Mouse (Mus musculus): ENCODE data around the gene AL732309.1. TPM values are rescaled to one million over a fixed set of nuclear protein-coding genes. Genes with fewer than 3 reads are reported as not detected.

AL732309.1 gene
- 4.0 and 6.6 TPM in 2 replicates for polyA plus RNA-seq (2014; fragmentation: Nextera tagmentation; extraction: Ambion mirVana)

- DNase-seq (ENCODE audit: low spot score) (no peak), ATAC-seq (ENCODE audit: insufficient number of reproducible peaks, low FRiP score, low TSS enrichment, low read depth) (no peak)
- Histone ChIP-seq H3K9me3 (ENCODE audit: control insufficient read depth, low read length) (no peaks in the 10 kb centered on the region), H3K36me3 (ENCODE audit: control insufficient read depth, insufficient read depth, low read length) (peaks cover 11% of the 10 kb centered on the region), H3K27ac (replicated peaks; ENCODE audit: low read depth, low read length) (no peak within 1 kb of the TSS), H3K4me3 (ENCODE audit: low read depth, low read length) (no peak within 1 kb of the TSS), H3K27me3 (ENCODE audit: control insufficient read depth, insufficient read depth, low read length) (peaks cover 21% of the 10 kb centered on the region), H3K4me1 (ENCODE audit: control insufficient read depth, insufficient read depth, low read length) (0 out of 2 replicates have a peak, but pooled peaks cover 3% of the 10 kb centered on the region), H3K4me2 (ENCODE audit: low read depth, severe bottlenecking) (no peak within 1 kb of the TSS), H3K9ac (ENCODE audit: low read length) (no peak within 1 kb of the TSS)
- 91% methylated on average over 10 of the region's 10 CpGs for WGBS
These were observed at the start of gene AL732309.1 for GRCm38 (mm10) chr2:25246183-25247072. AL732309.1 (minus strand) TSS chr2:25246863.

- Histone ChIP-seq H3K36me3 (ENCODE audit: control insufficient read depth, insufficient read depth, low read length) (no peaks in the 10 kb centered on the region), H3K4me3 (ENCODE audit: low read depth, low read length) (no peak overlapping the region), H3K27me3 (ENCODE audit: control insufficient read depth, insufficient read depth, low read length) (peaks cover 47% of the 10 kb centered on the region), H3K9ac (ENCODE audit: low read length) (no peak overlapping the region), H3K27ac (replicated peaks; ENCODE audit: low read depth, low read length) (no peak overlapping the region), H3K9me3 (ENCODE audit: control insufficient read depth, low read length) (no peaks in the 10 kb centered on the region), H3K4me1 (ENCODE audit: control insufficient read depth, insufficient read depth, low read length) (peaks cover 3% of the 10 kb centered on the region; the same call in 1 of the 2 replicates), H3K4me2 (ENCODE audit: low read depth, severe bottlenecking) (no peak overlapping the region)
- WGBS = 72% methylated on average over 9 of the region's 9 CpGs
- DNase-seq (ENCODE audit: low spot score) (no peak), ATAC-seq (ENCODE audit: insufficient number of reproducible peaks, low FRiP score, low TSS enrichment, low read depth) (no peak)
These were observed 47.0 kb upstream of the AL732309.1 start for GRCm38 (mm10) chr2:25293706-25294105.

GRCm38 (mm10) chr2:25292856-25293255 is 46.2 kb upstream of the AL732309.1 start:
- no peak overlapping the region for H3K27ac ChIP-seq (replicated peaks; ENCODE audit: low read depth, low read length)
- H3K9ac ChIP-seq (ENCODE audit: low read length) = no peak overlapping the region
- peaks cover 3% of the 10 kb centered on the region; the same call in 1 of the 2 replicates for H3K4me1 ChIP-seq (ENCODE audit: control insufficient read depth, insufficient read depth, low read length)
- H3K27me3 ChIP-seq (ENCODE audit: control insufficient read depth, insufficient read depth, low read length) = peaks cover 56% of the 10 kb centered on the region
- ATAC-seq (ENCODE audit: insufficient number of reproducible peaks, low FRiP score, low TSS enrichment, low read depth) (no peak), DNase-seq (ENCODE audit: low spot score) (peak; percentile 90)
- H3K9me3 ChIP-seq (ENCODE audit: control insufficient read depth, low read length) = no peaks in the 10 kb centered on the region
- H3K4me3 ChIP-seq (ENCODE audit: low read depth, low read length) = no peak overlapping the region
- 0% methylated on average over 1 of the region's 1 CpGs for WGBS
- no peak overlapping the region for H3K4me2 ChIP-seq (ENCODE audit: low read depth, severe bottlenecking)
- no peaks in the 10 kb centered on the region for H3K36me3 ChIP-seq (ENCODE audit: control insufficient read depth, insufficient read depth, low read length)

GRCm38 (mm10) chr2:25292054-25292544 is 45.4 kb upstream of the AL732309.1 start:
- Histone ChIP-seq H3K4me2 (ENCODE audit: low read depth, severe bottlenecking) (peak overlapping the region; percentile 36), H3K4me3 (ENCODE audit: low read depth, low read length) (peak overlapping the region; percentile 17), H3K36me3 (ENCODE audit: control insufficient read depth, insufficient read depth, low read length) (no peaks in the 10 kb centered on the region), H3K27ac (replicated peaks; ENCODE audit: low read depth, low read length) (no peak overlapping the region), H3K27me3 (ENCODE audit: control insufficient read depth, insufficient read depth, low read length) (peaks cover 58% of the 10 kb centered on the region), H3K4me1 (ENCODE audit: control insufficient read depth, insufficient read depth, low read length) (peaks cover 3% of the 10 kb centered on the region; the same call in 1 of the 2 replicates), H3K9ac (ENCODE audit: low read length) (no peak overlapping the region; the same call in 1 of the 2 replicates), H3K9me3 (ENCODE audit: control insufficient read depth, low read length) (no peaks in the 10 kb centered on the region)
- DNase-seq (ENCODE audit: low spot score) (peak; percentile 29), ATAC-seq (ENCODE audit: insufficient number of reproducible peaks, low FRiP score, low TSS enrichment, low read depth) (no peak; the same call in 1 of the 2 replicates)
- 5% methylated on average over 39 of the region's 43 CpGs for WGBS

GRCm38 (mm10) chr2:25291184-25292053 is 44.8 kb upstream of the AL732309.1 start:
- 11% methylated on average over 32 of the region's 32 CpGs for WGBS
- ATAC-seq (ENCODE audit: insufficient number of reproducible peaks, low FRiP score, low TSS enrichment, low read depth) = 0 out of 2 replicates have a peak, but pooled peaks have one; percentile 40
- Histone ChIP-seq H3K9me3 (ENCODE audit: control insufficient read depth, low read length) (no peaks in the 10 kb centered on the region), H3K4me2 (ENCODE audit: low read depth, severe bottlenecking) (no peak overlapping the region; the same call in 1 of the 2 replicates), H3K4me3 (ENCODE audit: low read depth, low read length) (peak overlapping the region; percentile 17), H3K27me3 (ENCODE audit: control insufficient read depth, insufficient read depth, low read length) (peaks cover 55% of the 10 kb centered on the region), H3K4me1 (ENCODE audit: control insufficient read depth, insufficient read depth, low read length) (peaks cover 3% of the 10 kb centered on the region; the same call in 1 of the 2 replicates), H3K36me3 (ENCODE audit: control insufficient read depth, insufficient read depth, low read length) (no peaks in the 10 kb centered on the region), H3K27ac (replicated peaks; ENCODE audit: low read depth, low read length) (no peak overlapping the region), H3K9ac (ENCODE audit: low read length) (no peak overlapping the region; the same call in 1 of the 2 replicates)
- DNase-seq (ENCODE audit: low spot score) = no peak

- Histone ChIP-seq H3K4me1 (ENCODE audit: control insufficient read depth, insufficient read depth, low read length) (peaks cover 3% of the 10 kb centered on the region; the same call in 1 of the 2 replicates), H3K27ac (replicated peaks; ENCODE audit: low read depth, low read length) (no peak overlapping the region), H3K4me2 (ENCODE audit: low read depth, severe bottlenecking) (no peak overlapping the region), H3K27me3 (ENCODE audit: control insufficient read depth, insufficient read depth, low read length) (peaks cover 55% of the 10 kb centered on the region), H3K36me3 (ENCODE audit: control insufficient read depth, insufficient read depth, low read length) (peaks cover 3% of the 10 kb centered on the region; the same call in 1 of the 2 replicates), H3K9me3 (ENCODE audit: control insufficient read depth, low read length) (no peaks in the 10 kb centered on the region), H3K9ac (ENCODE audit: low read length) (no peak overlapping the region), H3K4me3 (ENCODE audit: low read depth, low read length) (no peak overlapping the region)
- DNase-seq (ENCODE audit: low spot score) (no peak), ATAC-seq (ENCODE audit: insufficient number of reproducible peaks, low FRiP score, low TSS enrichment, low read depth) (no peak)
- WGBS = 2% methylated on average over 18 of the region's 18 CpGs
These were observed 44.1 kb upstream of the AL732309.1 start for GRCm38 (mm10) chr2:25290816-25291130.

- Histone ChIP-seq H3K9ac (ENCODE audit: low read length) (no peak overlapping the region), H3K4me3 (ENCODE audit: low read depth, low read length) (no peak overlapping the region), H3K27ac (replicated peaks; ENCODE audit: low read depth, low read length) (no peak overlapping the region), H3K27me3 (ENCODE audit: control insufficient read depth, insufficient read depth, low read length) (peaks cover 55% of the 10 kb centered on the region), H3K4me2 (ENCODE audit: low read depth, severe bottlenecking) (no peak overlapping the region), H3K9me3 (ENCODE audit: control insufficient read depth, low read length) (no peaks in the 10 kb centered on the region), H3K4me1 (ENCODE audit: control insufficient read depth, insufficient read depth, low read length) (peaks cover 3% of the 10 kb centered on the region; the same call in 1 of the 2 replicates), H3K36me3 (ENCODE audit: control insufficient read depth, insufficient read depth, low read length) (peaks cover 3% of the 10 kb centered on the region; the same call in 1 of the 2 replicates)
- ATAC-seq (ENCODE audit: insufficient number of reproducible peaks, low FRiP score, low TSS enrichment, low read depth) (no peak), DNase-seq (ENCODE audit: low spot score) (peak; percentile 38)
- 2% methylated on average over 54 of the region's 54 CpGs for WGBS
These were observed 43.6 kb upstream of the AL732309.1 start for GRCm38 (mm10) chr2:25290101-25290815.

Data from limb, embryonic 11.5 days (tissue).